Mouse (Mus musculus) neural tube, embryonic 13.5 days (tissue): Measurements from ENCODE around the gene 1700022I11Rik. TPM values are rescaled to one million over a fixed set of nuclear protein-coding genes. Genes with fewer than 3 reads are reported as not detected.
A peak's percentile ranks its signal among the peaks of the same experiment; 100 is the strongest.

ENCODE experiments used
- ATAC-seq: fragments of 200-750 bp; cut with Nextera tagmentation; 2 replicates; pipeline ENCODE4 v1.8.0; 2017; ENCODE audit warnings: low read depth, mild to moderate bottlenecking, moderate TSS enrichment, moderate library complexity
- H3K27ac ChIP-seq: fragments of 300-500 bp; sonication (generic); replicated peaks from 2 replicates; pipeline ENCODE4 v1.5.1; 2015; ENCODE audit warnings: moderate library complexity, mild to moderate bottlenecking, inconsistent platforms
- H3K27me3 ChIP-seq: fragments of 300-500 bp; sonication (generic); 2 replicates; pipeline ENCODE4 v1.6.1; 2015; ENCODE audit warnings: mild to moderate bottlenecking, inconsistent platforms
- H3K36me3 ChIP-seq: fragments of 300-500 bp; sonication (generic); 2 replicates; pipeline ENCODE4 v1.6.1; 2015; ENCODE audit warnings: mild to moderate bottlenecking, inconsistent platforms
- H3K4me1 ChIP-seq: fragments of 300-500 bp; sonication (generic); replicated peaks from 2 replicates; pipeline ENCODE4 v1.6.1; 2015; ENCODE audit warnings: inconsistent platforms
- H3K4me2 ChIP-seq: fragments of 300-500 bp; sonication (generic); 2 replicates; pipeline ENCODE4 v1.6.1; 2015; ENCODE audit warnings: inconsistent platforms, mild to moderate bottlenecking, moderate library complexity
- H3K4me3 ChIP-seq: fragments of 300-500 bp; sonication (generic); 2 replicates; pipeline ENCODE4 v1.5.1; 2015; ENCODE audit warnings: mild to moderate bottlenecking, inconsistent platforms
- H3K9ac ChIP-seq: fragments of 300-500 bp; sonication (generic); 2 replicates; pipeline ENCODE4 v1.6.1; 2015; ENCODE audit warnings: moderate library complexity, mild to moderate bottlenecking, inconsistent platforms
- H3K9me3 ChIP-seq: fragments of 300-500 bp; sonication (generic); 2 replicates; pipeline ENCODE4 v1.6.1; 2016; ENCODE audit warnings: inconsistent platforms
- WGBS: fragments of 180-500 bp; shearing (Covaris S2); methylation state at CpG from one replicate; pipeline ENCODE4 v1.1.7; 2015; 5-methylcytosine and 5-hydroxymethylcytosine counted together
- polyA plus RNA-seq: library from polyadenylated mRNA; unstranded; fragments of >200 nt; fragmentation: Nextera tagmentation; extraction: Ambion mirVana; gene quantifications from 2 replicates; pipeline ENCODE4 v1.2.1, GENCODE M21; 2015

The 1700022I11Rik gene
- polyA plus RNA-seq = 0.57 and 1.3 TPM in 2 replicates

DNA sequence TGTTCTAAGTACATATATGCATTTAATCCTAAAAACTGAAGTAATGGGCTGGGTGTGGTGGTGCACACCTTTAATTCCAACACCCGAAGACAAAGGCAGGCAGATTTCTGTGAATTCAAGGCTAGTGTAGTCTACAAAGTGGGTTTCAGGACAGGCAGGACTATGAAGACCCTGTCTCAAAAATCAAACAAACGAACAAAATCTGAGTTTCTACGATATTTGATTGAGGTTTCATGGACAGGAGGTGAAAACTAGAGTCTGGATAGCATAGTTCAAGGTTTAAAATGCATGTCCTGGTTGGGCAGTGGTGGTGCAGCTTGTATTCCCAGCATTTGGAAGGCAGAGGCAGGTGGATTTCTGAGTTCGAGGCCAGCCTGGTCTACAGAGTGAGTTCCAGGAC is at the start of gene 1700022I11Rik:
TSS of gene 1700022I11Rik (plus strand) at position 301 of the 400 bp plus-strand sequence.
- Histone ChIP-seq H3K9me3 (no peaks in the 10 kb centered on the region), H3K4me3 (no peak within 1 kb of the TSS), H3K27me3 (no peaks in the 10 kb centered on the region), H3K4me2 (no peak within 1 kb of the TSS), H3K9ac (no peak within 1 kb of the TSS), H3K27ac (no peak within 1 kb of the TSS), H3K36me3 (no peaks in the 10 kb centered on the region), H3K4me1 (peaks cover 7% of the 10 kb centered on the region)
- WGBS = 89% methylated on average over 4 of the region's 4 CpGs
- no peak for ATAC-seq

DNA sequence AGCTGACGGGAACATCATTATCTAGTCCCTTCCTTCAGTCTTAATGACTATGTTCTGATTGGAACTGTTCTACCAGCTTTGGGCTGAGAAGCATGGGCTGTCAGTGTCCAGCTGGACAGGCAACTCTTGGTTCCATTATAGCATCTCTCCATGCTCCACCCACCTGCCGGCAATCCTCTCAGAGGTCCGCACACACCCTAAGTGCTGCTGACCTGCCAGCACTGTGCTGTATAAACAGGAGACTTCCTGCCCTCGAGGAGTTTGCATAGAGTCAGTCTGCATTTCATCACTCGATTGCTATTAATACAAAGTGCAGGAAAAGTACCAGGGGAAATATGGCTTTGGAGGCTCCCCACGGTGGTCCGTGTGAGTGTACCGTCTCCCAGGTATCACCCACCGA is 48.7 kb upstream of the 1700022I11Rik start:
- no peak for ATAC-seq
- H3K9me3 ChIP-seq = no peaks in the 10 kb centered on the region
- 79% methylated on average over 9 of the region's 9 CpGs for WGBS
- H3K36me3 ChIP-seq = no peaks in the 10 kb centered on the region
- H3K4me2 ChIP-seq = no peak overlapping the region
- no peak overlapping the region for H3K4me3 ChIP-seq
- no peak overlapping the region for H3K9ac ChIP-seq
- H3K27me3 ChIP-seq = peaks cover 28% of the 10 kb centered on the region
- H3K27ac ChIP-seq = 0 out of 2 replicates have a peak overlapping the region, but pooled peaks have one; percentile 56
- peaks cover 38% of the 10 kb centered on the region for H3K4me1 ChIP-seq

- Histone ChIP-seq H3K9me3 (no peaks in the 10 kb centered on the region), H3K9ac (no peak overlapping the region), H3K4me3 (no peak overlapping the region), H3K4me2 (no peak overlapping the region), H3K36me3 (no peaks in the 10 kb centered on the region), H3K4me1 (peaks cover 32% of the 10 kb centered on the region), H3K27ac (peak overlapping the region; percentile 56), H3K27me3 (peaks cover 22% of the 10 kb centered on the region)
- ATAC-seq = no peak
- 77% methylated on average over 2 of the region's 2 CpGs for WGBS
Measured at GRCm38 (mm10) chr4:42921536-42921935, 47.9 kb upstream of the 1700022I11Rik start.

- Histone ChIP-seq H3K4me1 (peaks cover 29% of the 10 kb centered on the region), H3K27ac (peak overlapping the region; percentile 56), H3K4me2 (0 out of 2 replicates have a peak overlapping the region, but pooled peaks have one; percentile 25), H3K36me3 (no peaks in the 10 kb centered on the region), H3K9me3 (no peaks in the 10 kb centered on the region), H3K4me3 (no peak overlapping the region), H3K27me3 (peaks cover 20% of the 10 kb centered on the region), H3K9ac (no peak overlapping the region)
- peak; percentile 68; the same call in 1 of the 2 replicates for ATAC-seq
- 61% methylated on average over 6 of the region's 6 CpGs for WGBS
Measured at GRCm38 (mm10) chr4:42922056-42922455, 47.3 kb upstream of the 1700022I11Rik start.

DNA sequence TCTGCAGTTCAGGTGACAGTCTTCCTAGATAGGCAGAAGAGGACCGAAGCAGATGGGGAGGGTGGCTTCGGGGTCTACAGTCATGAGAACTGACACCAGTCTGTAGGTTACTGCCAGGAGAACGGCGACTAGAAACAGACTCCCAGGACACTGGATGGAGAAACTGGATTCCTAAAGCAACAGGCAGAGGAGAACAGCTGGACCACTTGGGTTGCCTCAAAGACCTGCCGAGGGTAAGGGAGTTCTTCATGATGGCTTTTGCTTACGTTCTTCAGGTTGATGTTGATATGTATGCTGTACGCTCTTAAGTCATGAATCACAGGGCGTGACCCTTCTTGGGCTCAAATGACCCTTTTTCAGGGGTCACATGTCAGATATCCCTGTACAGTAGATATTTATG is 46.9 kb upstream of the 1700022I11Rik start:
- no peak overlapping the region for H3K4me3 ChIP-seq
- no peak overlapping the region for H3K9ac ChIP-seq
- no peaks in the 10 kb centered on the region for H3K36me3 ChIP-seq
- no peak for ATAC-seq
- 0 out of 2 replicates have a peak overlapping the region, but pooled peaks have one; percentile 25 for H3K4me2 ChIP-seq
- WGBS = 81% methylated on average over 8 of the region's 8 CpGs
- H3K27ac ChIP-seq = no peak overlapping the region; the same call in 1 of the 2 replicates
- H3K4me1 ChIP-seq = peaks cover 27% of the 10 kb centered on the region
- peaks cover 19% of the 10 kb centered on the region for H3K27me3 ChIP-seq
- H3K9me3 ChIP-seq = no peaks in the 10 kb centered on the region

GRCm38 (mm10) chr4:42924095-42924710 is 45.2 kb upstream of the 1700022I11Rik start:
- 76% methylated on average over 13 of the region's 13 CpGs for WGBS
- Histone ChIP-seq H3K9ac (no peak overlapping the region), H3K9me3 (no peaks in the 10 kb centered on the region), H3K36me3 (no peaks in the 10 kb centered on the region), H3K4me2 (no peak overlapping the region), H3K27ac (no peak overlapping the region), H3K4me3 (no peak overlapping the region), H3K27me3 (0 out of 2 replicates have a peak, but pooled peaks cover 3% of the 10 kb centered on the region), H3K4me1 (peaks cover 15% of the 10 kb centered on the region)
- ATAC-seq = no peak

DNA sequence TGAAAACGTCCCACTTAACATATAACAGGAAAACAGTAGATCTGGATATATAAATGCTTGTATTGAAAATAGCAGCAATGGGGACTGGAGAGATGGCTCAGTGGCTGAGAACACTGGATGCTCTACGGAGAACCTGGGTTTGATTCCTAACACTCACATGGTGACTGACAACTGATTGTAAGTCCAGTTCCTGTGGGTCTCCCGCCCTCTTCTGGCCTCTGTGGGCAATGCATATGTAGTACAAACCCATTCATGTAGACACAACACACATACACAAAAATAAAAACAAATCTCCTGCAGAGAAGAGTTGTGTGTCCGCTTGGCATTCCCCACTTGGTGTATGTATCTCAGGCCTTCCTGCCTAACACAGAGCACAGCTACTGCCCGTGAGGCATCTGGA is 41.2 kb upstream of the 1700022I11Rik start:
- no peak overlapping the region for H3K9ac ChIP-seq
- no peaks in the 10 kb centered on the region for H3K4me1 ChIP-seq
- H3K36me3 ChIP-seq = no peaks in the 10 kb centered on the region
- no peak for ATAC-seq
- no peak overlapping the region for H3K4me2 ChIP-seq
- no peak overlapping the region for H3K27ac ChIP-seq
- 85% methylated on average over 5 of the region's 5 CpGs for WGBS
- no peaks in the 10 kb centered on the region for H3K27me3 ChIP-seq
- no peak overlapping the region for H3K4me3 ChIP-seq
- H3K9me3 ChIP-seq = no peaks in the 10 kb centered on the region

DNA sequence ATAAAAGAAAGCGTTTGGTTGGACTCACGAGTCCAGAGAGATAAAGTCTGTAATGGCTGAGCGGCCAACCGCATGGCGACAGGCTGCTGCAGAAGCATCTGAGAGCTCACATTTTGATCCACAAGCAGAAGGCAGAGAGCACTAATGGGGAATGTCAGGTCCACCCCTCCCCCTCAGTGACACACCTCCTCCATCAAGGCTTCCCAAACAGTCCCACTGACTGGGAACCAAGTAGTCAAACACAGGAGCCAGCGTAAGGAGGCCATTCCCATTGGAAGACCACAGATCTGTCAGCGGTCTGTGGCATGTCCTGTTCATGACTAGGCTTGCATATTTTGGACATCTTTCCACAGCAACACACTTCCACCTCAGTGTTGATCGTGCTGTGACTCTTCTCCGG is 40.5 kb upstream of the 1700022I11Rik start:
- Histone ChIP-seq H3K27ac (no peak overlapping the region), H3K4me3 (no peak overlapping the region), H3K9ac (no peak overlapping the region), H3K27me3 (no peaks in the 10 kb centered on the region), H3K9me3 (no peaks in the 10 kb centered on the region), H3K4me2 (no peak overlapping the region), H3K4me1 (peaks cover 7% of the 10 kb centered on the region), H3K36me3 (no peaks in the 10 kb centered on the region)
- no peak for ATAC-seq
- 93% methylated on average over 9 of the region's 9 CpGs for WGBS

DNA sequence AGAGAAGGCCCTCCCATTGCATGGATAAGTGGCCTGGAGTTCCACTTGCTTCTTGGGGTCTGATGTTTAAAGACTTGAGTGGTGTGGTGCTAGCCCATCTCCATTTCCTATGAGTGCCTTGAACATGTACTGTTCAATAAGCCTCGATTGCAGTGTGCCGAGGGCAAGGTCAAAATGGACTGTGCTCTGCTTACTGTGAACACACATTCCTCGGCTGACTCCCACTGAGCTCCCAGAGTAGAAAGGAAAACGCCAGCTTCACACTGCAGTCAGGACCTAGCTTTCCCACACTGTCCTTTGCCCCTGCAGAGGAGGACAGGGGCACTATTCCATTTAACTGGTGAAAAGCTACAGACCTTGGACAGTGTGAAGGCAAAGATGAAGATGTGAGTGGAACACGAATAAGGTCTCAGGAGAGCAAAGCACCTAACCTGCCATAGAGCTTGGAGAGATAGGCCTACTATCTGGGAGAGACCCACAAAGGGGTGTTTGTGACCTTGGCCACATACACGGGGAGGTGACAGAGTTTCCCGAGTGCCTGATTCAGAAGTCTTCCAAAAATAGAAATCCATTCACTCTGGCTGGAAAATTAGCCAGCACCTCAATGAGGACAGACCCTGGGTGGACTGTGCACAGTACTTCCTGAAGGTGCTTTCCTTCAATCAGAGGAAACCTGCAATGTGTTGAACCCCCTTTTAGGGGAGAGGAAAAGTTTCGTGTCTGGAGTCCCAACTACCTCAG is 37.0 kb upstream of the 1700022I11Rik start:
- Histone ChIP-seq H3K4me3 (no peak overlapping the region), H3K9me3 (no peaks in the 10 kb centered on the region), H3K36me3 (0 out of 2 replicates have a peak, but pooled peaks cover 5% of the 10 kb centered on the region), H3K9ac (no peak overlapping the region), H3K27me3 (peaks cover 13% of the 10 kb centered on the region), H3K27ac (no peak overlapping the region), H3K4me1 (peaks cover 8% of the 10 kb centered on the region), H3K4me2 (no peak overlapping the region)
- 72% methylated on average over 8 of the region's 8 CpGs for WGBS
- ATAC-seq = no peak

DNA sequence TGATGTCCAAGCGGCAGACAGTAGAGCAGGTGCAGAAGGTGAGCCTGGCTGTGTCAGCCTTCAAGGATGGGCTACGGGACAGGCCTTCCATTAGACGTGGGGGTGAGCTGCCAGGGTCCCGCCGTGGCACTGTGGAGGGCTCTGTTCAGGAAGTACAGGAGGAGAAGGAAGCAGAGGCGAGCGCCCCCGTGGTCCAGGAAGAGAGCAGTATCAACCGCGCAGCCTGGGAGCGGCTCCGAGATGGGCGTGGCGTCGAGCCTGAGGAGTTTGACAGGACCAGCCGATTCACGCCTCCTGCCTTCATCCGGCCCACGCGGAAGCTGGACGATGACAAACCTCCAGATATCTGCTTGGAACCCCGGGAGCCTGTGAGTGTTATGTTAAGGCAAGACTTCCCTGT is 35.8 kb upstream of the 1700022I11Rik start:
- H3K4me1 ChIP-seq = peaks cover 8% of the 10 kb centered on the region
- no peak overlapping the region for H3K27ac ChIP-seq
- peaks cover 25% of the 10 kb centered on the region for H3K27me3 ChIP-seq
- H3K4me2 ChIP-seq = peak overlapping the region; percentile 44
- peak; percentile 50; the same call in 1 of the 2 replicates for ATAC-seq
- peak overlapping the region; percentile 18; the same call in 1 of the 2 replicates for H3K9ac ChIP-seq
- H3K4me3 ChIP-seq = peak overlapping the region; percentile 11; the same call in 1 of the 2 replicates
- WGBS = 13% methylated on average over 21 of the region's 22 CpGs
- H3K36me3 ChIP-seq = 0 out of 2 replicates have a peak, but pooled peaks cover 5% of the 10 kb centered on the region
- no peaks in the 10 kb centered on the region for H3K9me3 ChIP-seq

DNA sequence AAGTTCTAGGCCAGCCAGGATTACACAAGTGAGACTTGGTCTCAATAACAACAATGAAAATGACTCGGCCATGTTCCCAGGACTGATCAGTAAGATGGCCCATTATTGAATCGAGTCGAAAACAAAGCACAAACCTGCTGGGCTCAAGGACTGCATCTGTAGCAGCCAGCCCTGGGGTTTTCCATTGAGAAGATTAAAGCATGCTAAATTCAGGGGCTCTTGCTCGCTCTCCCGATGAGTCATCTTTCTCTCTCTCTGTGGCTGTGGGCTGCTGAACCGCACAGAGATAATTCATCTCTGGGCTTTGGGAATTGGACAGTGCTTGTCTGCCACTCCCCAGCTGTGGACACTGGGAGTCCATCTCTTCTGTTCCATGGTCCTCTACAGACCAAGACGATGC is 28.0 kb upstream of the 1700022I11Rik start:
- Histone ChIP-seq H3K4me3 (no peak overlapping the region), H3K4me1 (peaks cover 22% of the 10 kb centered on the region), H3K36me3 (0 out of 2 replicates have a peak, but pooled peaks cover 6% of the 10 kb centered on the region), H3K9me3 (no peaks in the 10 kb centered on the region), H3K9ac (no peak overlapping the region), H3K4me2 (no peak overlapping the region), H3K27me3 (peaks cover 21% of the 10 kb centered on the region), H3K27ac (no peak overlapping the region)
- 83% methylated on average over 7 of the region's 7 CpGs for WGBS
- ATAC-seq = no peak

- H3K4me3 ChIP-seq = no peak overlapping the region
- WGBS = 56% methylated on average over 5 of the region's 5 CpGs
- H3K27me3 ChIP-seq = peaks cover 9% of the 10 kb centered on the region; the same call in 1 of the 2 replicates
- H3K4me1 ChIP-seq = peaks cover 42% of the 10 kb centered on the region
- H3K36me3 ChIP-seq = 0 out of 2 replicates have a peak, but pooled peaks cover 6% of the 10 kb centered on the region
- H3K9me3 ChIP-seq = no peaks in the 10 kb centered on the region
- no peak for ATAC-seq
- peak overlapping the region; percentile 52; the same call in 1 of the 2 replicates for H3K27ac ChIP-seq
- H3K9ac ChIP-seq = no peak overlapping the region
- no peak overlapping the region for H3K4me2 ChIP-seq
Measured at GRCm38 (mm10) chr4:42943341-42943740, 26.1 kb upstream of the 1700022I11Rik start.
